Mouse (Mus musculus): ENCODE measurements at regions not wholly inside any gene's neighbourhood (a gene's known extent, or its start where the extent isn't known, plus 50 kb on each side); places are given as distances from the start of the nearest gene placed in this dataset.
"Not testable (repeated sequence)": the region's sequence is repeated elsewhere in the genome, so short reads cannot be mapped to it uniquely, and the experiment has no call there.

DNA sequence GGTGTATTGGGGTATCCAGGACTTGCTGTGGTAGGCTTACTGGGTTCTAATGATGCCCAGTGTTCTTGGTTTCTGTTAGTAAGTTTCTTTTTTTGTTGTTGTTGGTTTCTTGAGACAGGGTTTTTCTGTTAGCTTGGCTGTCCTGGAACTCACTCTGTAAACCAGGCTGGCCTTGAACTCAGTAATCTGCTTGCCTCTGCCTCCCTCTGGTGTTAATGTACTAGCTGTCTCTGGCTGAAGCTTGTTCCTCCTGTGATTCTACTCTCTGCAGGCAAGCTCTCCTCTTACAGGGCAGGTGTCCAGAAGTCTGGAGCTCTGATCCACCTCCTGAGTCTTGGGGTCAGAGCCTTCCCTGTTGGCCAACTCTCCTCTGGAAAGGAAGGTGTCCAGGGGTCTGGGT is 55.4 kb upstream of the Vrk2 start:
- TF ChIP-seq CTCF (IDR thresholded peaks at IDR 0.05); POLR2A (IDR thresholded peaks at IDR 0.05; ENCODE audit: insufficient read depth, low read depth, low read length): not testable (repeated sequence)
